Mouse (Mus musculus) midbrain, embryonic 16.5 days (tissue): ENCODE data around the gene Cenpo. TPM values are rescaled to one million over a fixed set of nuclear protein-coding genes. Genes with fewer than 3 reads are reported as not detected.

Experiments
- ATAC-seq: fragments of 200-750 bp; cut with Nextera tagmentation; 2 replicates; pipeline ENCODE4 v1.8.0; 2017; ENCODE audit warnings: moderate TSS enrichment
- H3K27ac ChIP-seq: fragments of 300-500 bp; sonication (generic); 2 replicates; pipeline ENCODE4 v1.5.1; 2014; ENCODE audit warnings: mild to moderate bottlenecking, low read length, mixed read lengths
- H3K27me3 ChIP-seq: fragments of 300-500 bp; sonication (generic); 2 replicates; pipeline ENCODE4 v1.6.1; 2014; ENCODE audit warnings: low read depth, low read length, mixed read lengths; ENCODE audit not compliant: control insufficient read depth, insufficient read depth
- H3K36me3 ChIP-seq: fragments of 300-500 bp; sonication (generic); 2 replicates; pipeline ENCODE4 v1.6.1; 2014; ENCODE audit warnings: mild to moderate bottlenecking, low read length, moderate library complexity, mixed read lengths; ENCODE audit not compliant: control insufficient read depth, insufficient read depth
- H3K4me1 ChIP-seq: fragments of 300-500 bp; sonication (generic); 2 replicates; pipeline ENCODE4 v1.6.1; 2014; ENCODE audit warnings: mild to moderate bottlenecking, low read length, mixed read lengths; ENCODE audit not compliant: control insufficient read depth, insufficient read depth
- H3K4me2 ChIP-seq: fragments of 300-500 bp; sonication (generic); 2 replicates; pipeline ENCODE4 v1.6.1; 2014; ENCODE audit warnings: mild to moderate bottlenecking, low read length, mixed read lengths
- H3K4me3 ChIP-seq: fragments of 300-500 bp; sonication (generic); 2 replicates; pipeline ENCODE4 v1.5.1; 2014; ENCODE audit warnings: low read depth, mild to moderate bottlenecking, low read length, moderate library complexity, mixed read lengths
- H3K9ac ChIP-seq: fragments of 300-500 bp; sonication (generic); 2 replicates; pipeline ENCODE4 v1.6.1; 2014; ENCODE audit warnings: low read depth, low read length, mixed read lengths
- H3K9me3 ChIP-seq: fragments of 300-500 bp; sonication (generic); replicated peaks from 2 replicates; pipeline ENCODE4 v1.6.1; 2014; ENCODE audit warnings: mild to moderate bottlenecking, low read length, mixed read lengths; ENCODE audit not compliant: control insufficient read depth, poor library complexity, severe bottlenecking
- WGBS: fragments of 180-500 bp; shearing (Covaris S2); extraction: QIAGEN DNeasy Blood & Tissue Kit; methylation state at CpG from one replicate; pipeline ENCODE4 v1.1.7; 2014; 5-methylcytosine and 5-hydroxymethylcytosine counted together
- polyA plus RNA-seq: library from polyadenylated mRNA; unstranded; fragments of >200 nt; fragmentation: Nextera tagmentation; extraction: Ambion mirVana; gene quantifications from 2 replicates; pipeline ENCODE4 v1.2.1, GENCODE M21; 2015

The Cenpo gene
- polyA plus RNA-seq, 1 experiment from 2014 or later = 7.4 TPM

DNA sequence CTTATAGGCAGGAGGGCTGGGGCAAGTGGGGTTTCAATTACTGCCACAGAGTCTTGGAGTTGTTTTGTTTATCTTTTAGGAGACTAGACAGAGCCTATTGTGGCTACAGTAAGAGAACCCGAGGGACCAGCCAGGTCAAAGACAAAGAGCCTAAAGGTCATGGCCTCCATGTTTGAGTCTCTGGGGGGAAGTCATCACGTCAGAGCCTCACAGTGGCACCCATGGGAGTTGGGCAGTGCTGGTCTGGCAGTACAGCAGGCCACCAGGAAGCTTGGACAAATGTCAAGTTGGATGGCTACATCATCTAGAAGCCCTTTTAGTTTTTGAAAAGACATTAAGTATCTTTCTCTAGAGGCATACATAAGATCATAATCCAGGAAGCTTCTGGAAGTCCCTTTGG is 71.2 kb downstream of the Cenpo start:
- Histone ChIP-seq H3K4me2 (no peak overlapping the region), H3K9ac (no peak overlapping the region), H3K36me3 (no peaks in the 10 kb centered on the region), H3K4me1 (no peaks in the 10 kb centered on the region), H3K27me3 (no peaks in the 10 kb centered on the region), H3K9me3 (no peaks in the 10 kb centered on the region), H3K27ac (no peak overlapping the region), H3K4me3 (no peak overlapping the region)
- 32% methylated on average over 2 of the region's 2 CpGs for WGBS
- no peak for ATAC-seq

DNA sequence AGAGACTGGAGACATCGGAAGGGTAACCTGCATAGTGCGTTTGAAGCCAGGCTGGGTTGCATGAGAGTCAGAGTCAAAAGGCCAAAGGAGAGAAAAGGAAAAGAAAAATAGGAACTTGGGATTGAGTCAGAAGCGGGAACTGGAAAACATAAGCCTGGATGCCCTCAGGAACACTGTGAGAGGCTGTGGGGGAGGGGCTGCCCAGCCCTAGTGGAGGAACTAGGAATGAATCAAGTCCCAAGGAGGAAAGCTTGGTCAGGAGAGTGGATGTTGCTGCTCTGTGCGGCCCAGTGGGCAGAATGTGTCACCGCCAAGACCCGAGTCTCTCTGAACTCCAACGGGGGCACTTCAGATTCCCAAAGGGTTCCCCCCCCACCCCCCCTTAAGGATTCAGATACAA is 73.8 kb downstream of the Cenpo start:
- Histone ChIP-seq H3K4me3 (no peak overlapping the region), H3K9me3 (no peaks in the 10 kb centered on the region), H3K27ac (no peak overlapping the region), H3K27me3 (no peaks in the 10 kb centered on the region), H3K4me2 (no peak overlapping the region), H3K9ac (no peak overlapping the region), H3K4me1 (no peaks in the 10 kb centered on the region), H3K36me3 (no peaks in the 10 kb centered on the region)
- no peak for ATAC-seq
- WGBS = 72% methylated on average over 7 of the region's 7 CpGs

DNA sequence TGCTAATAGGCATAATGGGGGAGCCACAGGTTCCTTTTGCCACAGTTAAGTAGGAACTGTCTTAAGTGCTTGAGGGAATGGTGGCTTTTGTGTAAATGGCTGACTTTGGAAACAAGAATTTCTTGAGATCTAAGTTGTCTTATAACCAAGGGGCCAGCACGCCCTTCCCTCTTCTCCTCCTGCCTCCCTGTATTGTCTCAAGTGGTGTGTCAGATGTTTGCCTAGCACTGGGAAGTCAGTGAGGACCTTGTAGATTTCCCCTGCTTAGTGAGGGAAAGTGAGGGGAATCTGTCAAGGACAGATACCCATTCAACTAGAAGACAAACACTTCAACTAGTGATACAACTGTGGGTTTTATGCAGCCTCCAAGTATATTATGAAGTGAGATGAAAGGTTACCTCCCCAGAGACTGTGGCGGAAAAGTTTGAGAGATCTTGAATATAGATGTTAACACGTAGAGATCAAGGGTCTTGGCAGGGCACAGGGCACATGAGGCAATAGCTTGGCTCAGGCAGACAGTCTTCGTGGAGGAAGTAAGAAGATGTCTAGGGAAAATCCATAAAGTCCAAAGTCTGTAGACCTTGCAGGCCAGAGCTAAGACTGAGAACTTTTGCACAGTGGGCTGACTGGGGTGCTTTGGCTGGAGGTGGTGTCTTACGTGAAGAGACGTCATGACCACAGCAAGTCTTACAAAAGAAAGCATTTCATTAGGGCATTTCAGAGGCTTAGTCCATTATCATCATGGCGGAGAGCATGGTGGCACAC is 75.0 kb downstream of the Cenpo start:
- Histone ChIP-seq H3K4me1 (no peaks in the 10 kb centered on the region), H3K27ac (no peak overlapping the region), H3K9ac (no peak overlapping the region), H3K4me2 (no peak overlapping the region), H3K4me3 (no peak overlapping the region), H3K9me3 (no peaks in the 10 kb centered on the region), H3K36me3 (no peaks in the 10 kb centered on the region), H3K27me3 (no peaks in the 10 kb centered on the region)
- ATAC-seq = no peak
- 91% methylated on average over 7 of the region's 7 CpGs for WGBS

DNA sequence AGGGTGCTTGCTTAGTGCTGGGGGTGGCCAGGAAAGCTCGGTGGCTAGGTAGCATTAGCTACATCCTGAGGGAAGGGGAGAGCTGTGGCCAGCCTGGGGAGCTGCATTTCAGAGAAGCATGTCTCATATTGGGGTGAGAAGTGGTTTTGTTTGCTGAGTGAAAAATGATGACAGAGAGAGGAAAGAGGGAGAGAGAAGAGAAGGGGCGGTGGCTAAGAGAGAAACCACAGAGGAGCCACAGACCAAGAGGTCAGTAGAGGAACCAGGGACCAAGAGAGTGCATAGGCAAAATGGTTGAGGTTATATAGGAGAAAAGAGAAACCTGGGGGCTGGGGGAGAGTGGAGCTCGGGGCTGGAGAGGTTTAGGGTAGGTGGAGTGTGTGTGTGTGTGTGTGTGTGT is 75.9 kb downstream of the Cenpo start:
- Histone ChIP-seq H3K4me3 (no peak overlapping the region), H3K4me2 (no peak overlapping the region), H3K9me3 (no peaks in the 10 kb centered on the region), H3K27me3 (no peaks in the 10 kb centered on the region), H3K27ac (no peak overlapping the region), H3K9ac (no peak overlapping the region), H3K4me1 (no peaks in the 10 kb centered on the region), H3K36me3 (no peaks in the 10 kb centered on the region)
- ATAC-seq = no peak
- WGBS = 88% methylated on average over 3 of the region's 3 CpGs

DNA sequence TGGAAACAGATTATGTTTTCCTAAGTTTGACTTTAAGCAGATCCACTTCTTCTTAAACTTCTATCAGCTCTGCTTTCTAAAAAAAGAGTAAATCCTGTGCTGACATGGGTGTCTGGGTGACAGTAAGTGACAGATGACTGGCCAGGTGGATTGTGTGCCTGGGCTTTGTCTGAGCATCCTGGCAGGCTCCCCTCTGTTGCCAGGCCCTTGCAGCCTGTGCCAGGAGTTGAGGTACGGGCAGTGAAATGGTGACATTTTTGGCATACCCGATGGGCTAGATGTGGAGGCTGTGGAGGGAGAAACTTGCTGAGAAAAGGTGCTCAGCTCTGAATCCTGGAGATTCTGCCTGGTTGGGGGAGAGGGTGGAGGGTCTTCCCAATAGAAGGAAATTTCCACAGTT is 76.6 kb downstream of the Cenpo start:
- Histone ChIP-seq H3K9ac (no peak overlapping the region), H3K9me3 (no peaks in the 10 kb centered on the region), H3K4me2 (no peak overlapping the region), H3K4me1 (no peaks in the 10 kb centered on the region), H3K36me3 (no peaks in the 10 kb centered on the region), H3K27ac (no peak overlapping the region), H3K4me3 (no peak overlapping the region), H3K27me3 (no peaks in the 10 kb centered on the region)
- ATAC-seq = no peak
- 89% methylated on average over 2 of the region's 2 CpGs for WGBS

DNA sequence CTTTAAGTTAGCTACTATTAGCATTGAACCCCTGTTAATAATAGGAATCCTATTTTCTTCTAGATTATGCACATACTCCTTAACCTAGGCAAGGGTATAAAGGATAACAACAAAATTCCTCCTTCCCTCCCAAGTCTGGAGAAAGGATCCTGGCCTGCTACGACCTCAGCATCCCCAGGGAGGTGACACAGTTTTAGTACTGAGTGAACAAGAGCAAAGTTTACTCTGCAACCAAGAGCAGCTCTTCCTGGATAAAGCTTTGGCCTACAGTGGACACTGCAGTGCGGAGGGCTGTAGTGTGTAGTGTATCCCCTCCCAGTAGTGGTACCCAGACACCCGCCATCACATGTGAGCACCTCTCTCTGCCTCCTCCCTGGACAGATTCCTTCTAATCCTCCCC is 82.1 kb downstream of the Cenpo start:
- Histone ChIP-seq H3K27ac (no peak overlapping the region), H3K36me3 (no peaks in the 10 kb centered on the region), H3K27me3 (no peaks in the 10 kb centered on the region), H3K4me2 (no peak overlapping the region), H3K9me3 (no peaks in the 10 kb centered on the region), H3K4me3 (no peak overlapping the region), H3K4me1 (no peaks in the 10 kb centered on the region), H3K9ac (no peak overlapping the region)
- no peak for ATAC-seq
- 85% methylated on average over 3 of the region's 3 CpGs for WGBS

DNA sequence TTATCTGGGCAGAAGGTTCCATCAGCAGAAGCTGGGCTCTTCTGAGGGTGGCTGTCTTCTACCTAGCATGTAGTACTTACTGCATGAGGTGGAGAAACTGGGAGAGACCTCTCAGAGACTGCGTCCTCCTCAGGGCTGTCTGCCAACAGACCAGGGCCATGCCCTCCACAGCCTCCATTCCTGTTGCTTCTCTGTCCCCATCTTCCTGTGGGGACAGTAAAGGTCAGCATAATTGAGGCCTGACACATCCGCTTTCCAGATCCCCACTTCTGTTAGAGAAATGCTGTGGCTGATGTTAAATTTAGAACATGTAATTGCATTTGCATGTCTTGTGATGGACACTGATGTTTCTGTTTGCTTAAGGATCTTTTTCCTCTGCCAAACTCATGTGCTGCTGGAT is 83.2 kb downstream of the Cenpo start:
- Histone ChIP-seq H3K36me3 (no peaks in the 10 kb centered on the region), H3K4me3 (no peak overlapping the region), H3K4me1 (no peaks in the 10 kb centered on the region), H3K4me2 (no peak overlapping the region), H3K27me3 (no peaks in the 10 kb centered on the region), H3K9ac (no peak overlapping the region), H3K27ac (no peak overlapping the region), H3K9me3 (no peaks in the 10 kb centered on the region)
- 93% methylated on average over 2 of the region's 2 CpGs for WGBS
- no peak for ATAC-seq

Other genes starting within 250 kb of the Cenpo start
- gene Efr3b, start 195.4 kb downstream of the Cenpo start, polyA plus RNA-seq = 48.4 and 53.6 TPM in 2 replicates
- 21.2 and 25.8 TPM in 2 replicates for gene Dnajc27, start 151.7 kb downstream of the Cenpo start, polyA plus RNA-seq
- 13.5 and 15.5 TPM in 2 replicates for gene Adcy3, start 101.2 kb downstream of the Cenpo start, polyA plus RNA-seq
- gene Ptrhd1, start 267 bp downstream of the Cenpo start, polyA plus RNA-seq = 5.2 and 5.5 TPM in 2 replicates
- 10.0 and 10.9 TPM in 2 replicates for gene Ncoa1, start 242.9 kb upstream of the Cenpo start, polyA plus RNA-seq